Mouse (Mus musculus): Measurements from ENCODE around the gene Gm16253.

Gene Gm16253

GRCm38 (mm10) chr3:96571896-96572698 is 4.7 kb upstream of the Gm16253 start:
- DNase-seq (ENCODE audit: extremely low spot score, low spot score) = no peak

- DNase-seq (ENCODE audit: extremely low spot score, low spot score) = no peak
Measured at GRCm38 (mm10) chr3:96573611-96574511, 2.9 kb upstream of the Gm16253 start.

- DNase-seq (ENCODE audit: extremely low spot score, low spot score) = no peak
Measured at GRCm38 (mm10) chr3:96575272-96575984, 1.4 kb upstream of the Gm16253 start.

GRCm38 (mm10) chr3:96576005-96576658 is 652 bp upstream of the Gm16253 start:
- DNase-seq (ENCODE audit: extremely low spot score, low spot score) = no peak

GRCm38 (mm10) chr3:96577566-96577965 is 782 bp downstream of the Gm16253 start:
- no peak for DNase-seq (ENCODE audit: extremely low spot score, low spot score)

GRCm38 (mm10) chr3:96578561-96579238 is 1.9 kb downstream of the Gm16253 start:
- DNase-seq (ENCODE audit: extremely low spot score, low spot score) = no peak

- DNase-seq (ENCODE audit: extremely low spot score, low spot score) = no peak
Measured at GRCm38 (mm10) chr3:96579239-96579750, 2.5 kb downstream of the Gm16253 start.

- peak; percentile 90 for DNase-seq (ENCODE audit: extremely low spot score, low spot score)
Measured at GRCm38 (mm10) chr3:96579885-96580454, 3.2 kb downstream of the Gm16253 start.

- DNase-seq (ENCODE audit: extremely low spot score, low spot score) = no peak
Measured at GRCm38 (mm10) chr3:96581141-96581540, 4.4 kb downstream of the Gm16253 start.

GRCm38 (mm10) chr3:96581771-96582515 is 5.2 kb downstream of the Gm16253 start:
- DNase-seq (ENCODE audit: extremely low spot score, low spot score) = no peak

GRCm38 (mm10) chr3:96583386-96583785 is 6.6 kb downstream of the Gm16253 start:
- DNase-seq (ENCODE audit: extremely low spot score, low spot score) = no peak

- DNase-seq (ENCODE audit: extremely low spot score, low spot score) = no peak
Measured at GRCm38 (mm10) chr3:96590657-96591056, 13.9 kb downstream of the Gm16253 start.

- peak; percentile 47 for DNase-seq (ENCODE audit: extremely low spot score, low spot score)
Measured at GRCm38 (mm10) chr3:96593374-96593773, 16.6 kb downstream of the Gm16253 start.

GRCm38 (mm10) chr3:96593790-96594560 is 17.2 kb downstream of the Gm16253 start, which contains the start of gene Polr3gl:
TSS of gene Polr3gl (minus strand) at chr3:96594181.
- DNase-seq (ENCODE audit: extremely low spot score, low spot score) = peak; percentile 93

GRCm38 (mm10) chr3:96594851-96595250 is 18.1 kb downstream of the Gm16253 start:
- DNase-seq (ENCODE audit: extremely low spot score, low spot score) = no peak

GRCm38 (mm10) chr3:96595661-96596060 is 18.9 kb downstream of the Gm16253 start:
- no peak for DNase-seq (ENCODE audit: extremely low spot score, low spot score)

- no peak for DNase-seq (ENCODE audit: extremely low spot score, low spot score)
Measured at GRCm38 (mm10) chr3:96596228-96596707, 19.5 kb downstream of the Gm16253 start, which contains the start of gene Ankrd34a. TSS of gene Ankrd34a (plus strand) at chr3:96596636.

GRCm38 (mm10) chr3:96596855-96597254 is 20.1 kb downstream of the Gm16253 start:
- no peak for DNase-seq (ENCODE audit: extremely low spot score, low spot score)
